Mouse (Mus musculus) left cerebral cortex, adult 18-20 months (tissue): Measurements from ENCODE around the gene Egfem1. TPM values are rescaled to one million over a fixed set of nuclear protein-coding genes. Genes with fewer than 3 reads are reported as not detected.

Experiments
- microRNA-seq, 2 experiments: library from miRNA; unstranded; fragments of <30 nt; microRNA quantifications; one replicate each; pipeline ENCODE4 v1.2.0; 2021
- total RNA-seq, 2 experiments: library from RNA; stranded (reverse); gene quantifications; 2 replicates each; pipeline ENCODE4 v1.2.3; 2021

Egfem1 gene
- total RNA-seq, 2 experiments from 2014 or later: 15.5 to 20.3 TPM

Small RNA genes within 50 kb of the gene (microRNA-seq; reads per million reads assigned to microRNA genes)
- gene Mir21b: 0 reads per million in 2 experiments
- 23.3 to 23.9 reads per million in 2 experiments for gene Mir551b

Other genes starting within 250 kb of the Egfem1 start
- gene Gm1527, start 189.4 kb upstream of the Egfem1 start, total RNA-seq: not detected